Mouse (Mus musculus) spleen, postnatal 4 days (tissue): ENCODE results near the gene Nepn.
"Not testable (repeated sequence)": the region's sequence is repeated elsewhere in the genome, so short reads cannot be mapped to it uniquely, and the experiment has no call there.

Source experiments
- DNase-seq, 2 experiments: peaks; one replicate each; pipeline ENCODE4 v3.0.0; 2022; ENCODE audit warnings: low spot score in 2 of 2

Gene Nepn

DNA sequence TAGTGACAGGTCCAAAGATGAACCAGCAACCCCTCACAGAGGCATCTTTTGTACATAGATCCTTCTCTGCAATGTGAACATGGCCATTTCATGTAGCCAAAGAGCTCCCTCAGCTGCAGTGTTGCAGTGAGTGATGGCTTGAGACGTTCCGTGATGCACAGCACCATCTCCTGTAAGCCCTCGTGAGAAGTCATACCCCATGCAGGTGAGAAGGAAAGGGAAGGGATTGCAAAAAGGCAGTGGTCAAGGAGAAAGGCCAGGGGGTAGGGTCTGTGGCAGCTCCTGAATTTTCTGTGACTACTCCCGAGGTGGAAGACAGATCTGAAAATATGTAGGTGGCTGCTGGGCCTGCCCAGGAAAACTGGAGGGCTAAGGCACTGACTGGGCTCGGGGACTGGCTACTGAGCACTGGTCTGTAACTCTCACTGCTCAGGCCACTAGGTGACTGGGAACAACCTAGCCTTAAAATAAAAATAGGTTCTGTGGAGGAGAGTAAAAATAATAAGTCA is at the start of gene Nepn:
Nepn (plus strand) TSS at position 51 of the 509 bp plus-strand sequence.
- DNase-seq, result no peak

- DNase-seq, result not testable (repeated sequence)
Observed at GRCm38 (mm10) chr10:52343324-52343723, 45.4 kb upstream of the Nepn start.

- DNase-seq, result no peak
Observed at GRCm38 (mm10) chr10:52353184-52353583, 35.6 kb upstream of the Nepn start.

- DNase-seq, result no peak
Observed at GRCm38 (mm10) chr10:52358467-52358866, 30.3 kb upstream of the Nepn start, which contains the start of gene Gm26741. Gm26741 (plus strand) TSS chr10:52358767.

DNA sequence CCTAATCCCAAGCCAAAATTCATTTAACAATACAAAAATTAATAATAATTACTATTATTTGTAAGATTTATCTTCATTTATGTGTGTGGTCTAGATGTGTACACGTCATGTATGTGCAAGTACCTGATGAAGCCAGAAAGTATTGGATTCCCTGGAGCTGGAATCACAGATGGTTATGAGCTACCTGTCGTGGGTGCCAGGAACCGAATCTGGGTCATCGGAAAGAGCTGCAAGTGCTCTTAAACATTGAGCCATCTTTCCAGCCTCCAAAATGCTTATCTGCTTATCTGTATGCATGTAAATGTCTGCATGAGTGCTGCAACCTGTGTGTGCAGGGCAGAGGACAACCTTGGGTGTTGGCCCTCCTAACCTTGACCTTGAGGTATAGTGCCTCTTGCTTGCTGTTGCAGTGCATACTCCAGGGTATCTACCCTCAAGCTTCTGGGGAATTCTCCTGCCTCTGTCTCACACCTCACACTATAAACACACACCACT is 28.5 kb upstream of the Nepn start:
- DNase-seq, result no peak

DNA sequence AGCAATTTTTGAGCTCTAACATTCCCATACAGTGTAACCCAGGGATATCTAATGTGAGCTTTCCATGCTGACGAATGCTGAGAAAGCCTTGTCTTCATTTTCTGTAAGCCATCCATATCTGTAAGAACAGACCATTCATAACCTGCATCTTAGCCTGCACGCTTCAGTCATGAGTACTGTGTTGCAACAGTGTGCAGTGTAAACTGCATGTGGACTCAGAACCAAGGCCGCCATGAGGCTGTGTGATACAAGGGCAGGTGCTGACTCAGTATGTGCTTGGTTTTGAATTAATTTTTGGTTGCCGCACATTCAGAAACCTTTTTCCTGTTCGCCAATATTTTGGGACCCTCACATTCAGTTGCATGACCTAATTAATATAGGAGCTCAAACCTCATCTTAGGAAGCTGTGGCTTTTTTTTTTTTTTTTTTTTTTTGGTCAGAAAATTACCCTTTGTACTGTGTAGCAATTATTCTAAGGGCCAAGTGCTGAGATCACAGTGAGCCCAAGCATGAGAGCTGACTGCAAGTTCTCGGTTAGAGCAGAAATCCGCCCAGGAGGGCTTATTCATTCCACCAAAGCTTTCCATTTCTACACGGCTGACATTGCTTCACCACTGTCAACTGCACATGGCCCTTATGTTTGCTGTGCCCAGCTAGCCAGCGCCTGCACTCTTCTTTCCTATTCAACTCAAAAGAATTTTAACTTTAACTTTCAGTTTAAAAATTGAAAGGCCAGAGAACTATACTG is 27.7 kb upstream of the Nepn start:
- DNase-seq, result no peak

GRCm38 (mm10) chr10:52368376-52368775 is 20.4 kb upstream of the Nepn start:
- no peak for DNase-seq

GRCm38 (mm10) chr10:52373834-52374233 is 14.9 kb upstream of the Nepn start:
- DNase-seq, result peak; percentile 38 to 66

DNA sequence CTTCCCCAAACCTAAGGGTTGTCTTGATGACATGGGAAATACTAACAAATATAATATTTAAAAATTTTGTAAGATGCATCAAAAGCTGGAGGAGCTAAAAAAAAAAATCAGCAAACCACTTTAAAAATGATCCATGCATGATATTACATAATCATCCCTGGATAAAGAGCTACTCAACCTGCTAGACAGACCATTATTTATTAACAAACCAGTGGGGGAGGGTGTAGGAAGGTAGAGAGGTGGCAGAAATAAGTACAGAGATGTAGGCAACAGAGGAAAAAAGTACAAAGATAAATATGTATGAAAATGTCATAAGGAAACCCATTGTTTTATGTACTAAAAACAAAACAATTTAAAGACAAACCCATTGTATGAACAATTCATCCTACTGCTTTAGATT is 14.1 kb upstream of the Nepn start:
- DNase-seq, result no peak

DNA sequence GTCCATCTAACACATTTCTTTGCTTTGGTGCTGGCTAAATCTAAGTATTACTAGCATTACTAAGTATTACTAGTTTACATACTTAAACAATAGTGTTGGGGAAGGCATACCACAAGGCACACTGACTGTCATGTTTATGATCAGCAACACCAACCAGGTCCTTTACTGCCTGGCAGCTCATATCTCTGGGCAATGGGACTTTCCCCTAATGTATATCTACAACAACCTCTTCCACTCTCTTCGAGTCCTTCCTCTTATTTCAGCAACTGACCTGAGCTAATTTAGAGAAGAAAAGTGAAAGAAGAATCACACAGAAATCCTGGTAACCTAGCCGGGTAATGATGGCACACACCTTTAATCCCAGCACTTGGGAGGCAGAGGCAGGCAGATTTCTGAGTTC is 12.3 kb upstream of the Nepn start:
- DNase-seq, result no peak

DNA sequence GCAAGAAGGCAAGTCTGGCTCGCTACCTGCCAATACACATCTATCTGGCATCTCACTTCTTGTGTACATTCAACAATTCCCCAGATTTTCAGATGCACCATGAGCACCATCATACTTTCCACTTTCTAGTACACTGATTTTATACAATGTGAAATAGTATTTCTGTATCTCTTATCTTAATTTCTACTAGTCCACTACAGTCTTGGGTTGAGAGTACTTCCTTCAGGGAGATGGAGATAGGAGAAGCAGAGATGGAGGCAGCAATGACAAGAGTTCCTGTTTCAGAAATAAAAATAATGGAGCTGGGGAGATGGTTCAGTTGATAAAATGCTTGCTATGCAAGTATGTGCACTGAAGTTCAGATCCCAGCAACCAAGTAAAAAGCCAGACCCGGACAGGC is 11.0 kb upstream of the Nepn start:
- DNase-seq, result no peak

- DNase-seq, result peak in 1 of 2 experiments; percentile 69
Observed at GRCm38 (mm10) chr10:52381321-52381801, 7.4 kb upstream of the Nepn start.

GRCm38 (mm10) chr10:52381845-52382591 is 6.8 kb upstream of the Nepn start, which contains the start of gene Gopc:
Gopc (minus strand) TSS chr10:52382124.
- DNase-seq, result peak; percentile 97 to 98

DNA sequence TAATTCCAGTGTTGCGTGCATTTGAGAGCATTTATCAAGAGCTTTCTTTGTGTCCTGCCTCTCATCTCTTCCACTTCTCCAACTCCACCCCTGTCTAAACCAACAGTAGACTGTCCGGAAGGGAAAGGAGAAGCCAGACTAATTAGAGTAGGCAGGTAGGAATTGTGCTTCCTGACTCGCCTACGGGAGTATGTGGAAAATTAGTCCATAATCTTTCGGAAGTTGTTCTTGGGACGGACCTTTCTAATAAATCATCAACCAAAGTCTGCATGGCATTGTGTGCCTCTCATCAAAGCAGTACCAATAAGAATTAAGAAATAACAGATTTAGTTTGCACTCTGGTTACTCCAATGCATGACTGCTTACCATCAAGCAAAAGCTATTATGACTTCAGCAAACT is 5.8 kb upstream of the Nepn start:
- DNase-seq, result no peak

DNA sequence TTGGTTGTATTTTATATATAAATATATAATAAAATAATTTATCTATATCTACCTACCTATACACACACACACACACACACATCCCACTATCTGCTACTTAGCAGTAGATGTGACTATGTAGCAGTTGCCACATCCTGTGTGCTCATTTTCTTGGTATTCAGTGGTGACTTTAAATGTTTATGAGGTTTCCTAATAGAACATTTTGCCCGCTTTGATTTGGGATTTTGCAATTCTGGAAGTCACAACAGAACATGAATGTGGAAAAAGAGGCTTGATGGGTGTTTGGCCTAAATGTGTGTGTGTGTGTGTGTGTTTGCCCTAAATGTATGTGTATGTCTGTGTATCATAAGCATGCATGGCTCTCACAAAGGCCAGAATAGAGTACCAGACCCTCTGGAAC is 5.2 kb upstream of the Nepn start:
- DNase-seq, result no peak

- DNase-seq, result no peak
Observed at GRCm38 (mm10) chr10:52384823-52385610, 3.8 kb upstream of the Nepn start.

GRCm38 (mm10) chr10:52387192-52387591 is 1.6 kb upstream of the Nepn start:
- no peak for DNase-seq

DNA sequence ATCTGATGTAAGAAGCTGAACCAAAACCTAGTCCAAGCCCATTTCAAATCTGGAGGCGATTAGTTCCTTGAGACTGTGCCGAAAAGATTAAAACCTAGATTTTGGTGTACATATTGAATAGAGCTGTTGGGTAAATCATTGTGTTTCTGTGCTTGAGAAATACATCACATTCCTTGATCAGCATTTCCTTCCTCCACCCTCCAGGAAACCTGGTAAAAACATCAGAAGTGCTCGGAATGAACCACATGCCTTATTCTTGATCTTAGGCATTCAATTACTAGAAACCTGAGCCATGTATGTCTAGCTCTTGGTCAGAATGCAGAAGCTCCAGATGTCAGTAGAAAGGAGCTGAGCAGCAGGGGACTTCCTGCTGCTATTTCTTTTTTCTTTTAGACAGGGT is 666 bp downstream of the Nepn start:
- DNase-seq, result no peak

DNA sequence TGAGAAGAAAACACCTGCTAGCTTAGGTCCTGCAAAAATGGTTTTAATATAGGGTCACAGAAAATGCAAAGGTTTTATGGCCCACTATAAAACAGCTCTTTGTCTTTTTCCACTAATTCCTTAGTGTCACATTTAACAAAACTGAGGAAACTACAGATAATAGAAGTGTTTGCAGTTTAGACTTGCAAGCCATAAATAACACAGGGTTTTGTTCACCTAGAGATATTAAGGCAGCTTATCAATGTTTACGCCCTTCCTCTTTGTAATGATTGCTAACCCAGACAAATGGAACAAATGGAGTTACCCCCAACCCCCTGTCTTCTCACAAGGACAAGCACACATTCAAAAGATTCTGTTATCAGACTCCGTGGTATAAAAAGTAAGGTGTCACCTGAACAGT is 2.4 kb downstream of the Nepn start:
- DNase-seq, result no peak

- no peak for DNase-seq
Observed at GRCm38 (mm10) chr10:52396647-52397046, 7.9 kb downstream of the Nepn start.

DNA sequence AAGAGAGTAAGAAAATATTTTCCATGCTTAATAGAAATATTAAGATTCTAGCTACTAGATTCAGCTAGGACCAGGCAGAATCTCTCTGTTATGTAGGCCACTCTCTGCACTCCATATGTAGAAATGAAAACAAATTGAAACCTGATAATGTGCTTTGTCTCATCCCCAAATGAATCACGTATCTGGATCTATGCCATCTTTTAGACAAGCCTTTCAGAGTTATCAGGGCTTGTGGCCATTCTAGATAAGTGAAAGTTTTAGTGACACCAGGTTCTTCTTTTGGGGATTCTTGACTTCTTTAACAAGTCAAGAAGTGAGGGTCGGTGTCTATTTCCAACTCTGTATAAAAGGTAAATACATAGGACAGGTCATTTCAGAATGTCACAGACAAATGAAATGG is 9.9 kb downstream of the Nepn start:
- DNase-seq, result no peak

GRCm38 (mm10) chr10:52399722-52400121 is 10.9 kb downstream of the Nepn start:
- no peak for DNase-seq
